Mouse (Mus musculus) spleen, adult 2 months (tissue): ENCODE measurements at regions not wholly inside any gene's neighbourhood (a gene's known extent, or its start where the extent isn't known, plus 50 kb on each side); places are given as distances from the start of the nearest gene placed in this dataset.

ENCODE experiments used
- DNase-seq, 2 experiments: peaks; one replicate each; pipeline versions ENCODE4 v3.0.0 to v3.0.0-alpha.2; 2012 to 2021; ENCODE audit warnings: low spot score in 2 of 2, low read depth in 1 of 2
- H3K27ac ChIP-seq: fragments of 200-500 bp; 2 replicates; pipeline ENCODE4 v1.5.1; 2012; ENCODE audit warnings: low read length, inconsistent platforms; ENCODE audit not compliant: insufficient read depth
- H3K27me3 ChIP-seq: fragments of 200-500 bp; 2 replicates; pipeline ENCODE4 v1.6.1; 2012; ENCODE audit warnings: mild to moderate bottlenecking, moderate library complexity, low read length, inconsistent platforms; ENCODE audit not compliant: control insufficient read depth, insufficient read depth
- H3K36me3 ChIP-seq: fragments of 200-500 bp; 2 replicates; pipeline ENCODE4 v1.6.1; 2012; ENCODE audit warnings: mild to moderate bottlenecking, low read length, inconsistent platforms; ENCODE audit not compliant: control insufficient read depth, insufficient read depth
- H3K4me1 ChIP-seq: fragments of 200-500 bp; 2 replicates; pipeline ENCODE4 v1.6.1; 2011; ENCODE audit warnings: inconsistent platforms; ENCODE audit not compliant: control insufficient read depth, insufficient read depth, insufficient read length
- H3K4me3 ChIP-seq: fragments of 200-500 bp; 2 replicates; pipeline ENCODE4 v1.5.1; 2011; ENCODE audit warnings: mild to moderate bottlenecking, inconsistent platforms; ENCODE audit not compliant: insufficient read depth, insufficient read length; ENCODE audit errors: extremely low read depth
- CTCF ChIP-seq: fragments of 200-500 bp; IDR thresholded peaks from 2 replicates; pipeline ENCODE4 v1.5.1; 2011; ENCODE audit warnings: mild to moderate bottlenecking, inconsistent platforms; ENCODE audit not compliant: insufficient read depth, insufficient read length, insufficient replicate concordance; ENCODE audit errors: extremely low read depth
- POLR2A ChIP-seq: fragments of 200-500 bp; IDR thresholded peaks from 2 replicates; pipeline ENCODE4 v1.6.1; 2011; ENCODE audit warnings: low read depth, low read length, inconsistent platforms
- WGBS: fragments of 180-500 bp; shearing (Covaris S2); methylation state at CpG from one replicate; pipeline ENCODE4 v1.1.7; 2018; 5-methylcytosine and 5-hydroxymethylcytosine counted together

DNA sequence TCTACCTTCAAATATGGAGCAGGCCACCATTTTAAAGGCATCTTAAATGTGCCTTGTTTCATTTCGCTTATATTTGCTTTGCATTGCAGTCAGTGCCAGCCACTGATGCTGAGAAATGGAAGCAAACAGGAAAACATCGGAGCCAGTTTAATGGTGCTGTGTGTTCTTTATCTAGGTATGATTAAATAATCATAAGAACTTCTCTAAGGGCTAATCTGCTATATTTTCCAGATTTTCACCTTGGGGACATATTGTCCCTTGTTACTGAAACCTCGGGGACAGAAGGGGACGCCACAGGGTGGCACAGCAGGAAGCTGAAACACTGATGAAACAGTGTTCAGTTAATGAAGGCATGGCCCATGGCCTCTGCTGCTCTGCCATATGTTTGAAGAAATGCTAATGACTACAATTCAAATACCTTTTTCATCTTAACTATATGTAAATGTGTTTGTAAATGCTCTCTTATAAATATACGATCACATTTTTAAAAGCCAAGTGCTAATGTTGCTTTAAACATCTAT is 562.6 kb downstream of the Etv1 start:
- Histone ChIP-seq H3K4me1 (no peaks in the 10 kb centered on the region), H3K27ac (no peak overlapping the region), H3K36me3 (no peaks in the 10 kb centered on the region), H3K27me3 (no peaks in the 10 kb centered on the region), H3K4me3 (no peak overlapping the region)
- no peak for TF ChIP-seq POLR2A
- WGBS, result 93% methylated on average over 5 of the region's 5 CpGs
- DNase-seq, result no peak

DNA sequence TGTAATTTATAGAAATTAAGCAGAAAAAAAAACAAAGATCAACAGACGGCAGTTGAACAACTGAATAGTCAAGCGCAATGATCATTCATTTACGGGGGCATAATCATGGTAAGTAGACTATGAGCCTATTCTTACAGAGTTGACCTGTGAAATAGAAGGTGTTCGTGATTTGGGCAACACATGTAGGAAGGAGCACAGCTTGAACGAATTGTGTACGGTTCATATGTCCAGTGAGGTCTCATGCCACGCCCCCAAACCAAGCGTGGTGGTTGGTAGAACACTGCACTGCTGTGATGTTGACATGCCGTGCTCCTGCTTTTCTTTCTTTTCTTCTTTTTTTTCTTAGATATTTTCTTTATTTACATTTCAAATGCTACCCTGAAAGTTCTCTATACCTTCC is 563.1 kb downstream of the Etv1 start:
- Histone ChIP-seq H3K4me3 (no peak overlapping the region), H3K4me1 (no peaks in the 10 kb centered on the region), H3K36me3 (no peaks in the 10 kb centered on the region), H3K27me3 (no peaks in the 10 kb centered on the region), H3K27ac (no peak overlapping the region)
- no peak for TF ChIP-seq POLR2A
- no peak for TF ChIP-seq CTCF
- DNase-seq, result no peak
- WGBS, result 94% methylated on average over 9 of the region's 9 CpGs

DNA sequence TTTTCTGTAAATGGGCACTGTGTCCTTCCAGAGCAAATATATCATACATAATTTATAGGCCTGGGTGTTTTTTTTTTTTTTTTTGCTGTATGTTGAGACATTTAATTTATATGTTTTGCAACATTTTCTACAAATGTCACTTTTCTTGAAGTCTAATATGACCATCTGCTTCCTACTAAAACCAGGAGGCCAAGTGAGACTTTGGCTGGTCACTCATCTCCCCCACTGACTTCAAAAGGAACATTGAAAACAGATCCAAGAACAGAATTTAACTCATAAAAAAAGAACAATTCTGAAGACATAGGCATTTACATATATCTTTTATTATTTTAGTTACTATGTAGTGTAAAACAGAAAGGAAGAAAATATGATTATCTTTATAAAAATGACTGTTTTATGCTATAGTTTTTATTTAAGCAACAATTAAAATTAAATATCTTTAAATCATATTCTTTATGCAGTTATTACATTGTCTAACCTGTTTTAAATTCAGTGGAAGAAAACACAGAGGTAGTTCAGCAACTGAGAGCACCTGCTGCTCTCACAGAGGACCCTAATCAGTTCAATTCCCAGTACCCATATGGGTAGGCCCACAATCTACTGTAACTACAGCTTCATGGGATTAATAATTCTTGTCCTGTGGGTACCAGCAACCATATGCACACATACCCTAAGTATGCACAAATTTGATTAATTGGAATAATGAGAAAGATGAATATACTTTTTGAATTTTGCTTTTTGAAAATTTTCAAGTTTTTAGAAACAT is 592.5 kb downstream of the Etv1 start:
- no peaks in the 10 kb centered on the region for H3K4me1 ChIP-seq
- no peak overlapping the region for H3K27ac ChIP-seq
- no peaks in the 10 kb centered on the region for H3K27me3 ChIP-seq
- DNase-seq, result no peak
- no peak for TF ChIP-seq CTCF
- no peaks in the 10 kb centered on the region for H3K36me3 ChIP-seq
- H3K4me3 ChIP-seq, result no peak overlapping the region

DNA sequence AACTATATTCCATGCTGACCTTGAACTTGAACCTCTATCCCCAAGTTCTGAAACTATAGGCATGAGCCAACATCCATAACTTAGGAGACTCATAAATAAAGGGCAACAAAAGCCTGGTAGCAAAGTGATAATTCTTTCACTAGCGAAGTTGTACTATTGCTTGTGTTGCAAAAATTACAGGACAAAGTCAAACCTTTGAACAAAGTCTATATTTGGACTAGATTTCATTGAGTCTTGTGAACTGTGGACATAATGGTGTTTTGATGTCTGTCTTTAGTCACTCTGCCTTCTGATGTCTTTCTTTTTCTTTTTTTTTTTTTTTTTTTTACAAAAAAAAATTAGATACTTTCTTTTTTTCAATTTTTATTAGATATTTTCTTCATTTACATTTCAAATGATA is 594.5 kb downstream of the Etv1 start:
- Histone ChIP-seq H3K27me3 (no peaks in the 10 kb centered on the region), H3K36me3 (no peaks in the 10 kb centered on the region), H3K4me1 (no peaks in the 10 kb centered on the region), H3K4me3 (no peak overlapping the region), H3K27ac (no peak overlapping the region)
- 81% methylated on average over 1 of the region's 1 CpGs for WGBS
- no peak for DNase-seq
- TF ChIP-seq POLR2A (no peak), CTCF (no peak)
